In genomic region chr1:167617995-167618489, GRCm38 (mm10) we compare ENCODE assay signal across 9 mouse cellular contexts. TPM values are rescaled to one million over a fixed set of nuclear protein-coding genes. Genes with fewer than 3 reads are reported as not detected.
DNase-seq lines count a peak whose midpoint lies in the region; ATAC-seq and TF ChIP-seq lines count a peak whose summit lies in the region.
"Had no signal": no experiment of that assay in that cellular context is flagged by ENCODE, and none has a peak within 500 bp of the region (broad histone marks: within the 10 kb centered on the region; RNA-seq: fewer than 3 reads in every experiment).

No protein-coding gene starts in this region.

- H3K4me3 ChIP-seq in forebrain, embryonic 16.5 days (replicated peaks; ENCODE audit: low read length) = no peak overlapping the region
- no peak overlapping the region for H3K4me3 ChIP-seq in forebrain, embryonic 10.5 days
- peak overlapping the region; percentile 39 for H3K4me3 ChIP-seq in liver, adult 2 months (ENCODE audit: insufficient read depth, low read depth, low read length)
- H3K4me3 ChIP-seq: neural tube, embryonic 12.5 days had no signal

- no peak overlapping the region for H3K9ac ChIP-seq in forebrain, embryonic 16.5 days (replicated peaks; ENCODE audit: low read depth, low read length)
- H3K9ac ChIP-seq in liver, adult 2 months (ENCODE audit: low read depth, low read length) = peak overlapping the region; percentile 50
- H3K9ac ChIP-seq: neural tube, embryonic 12.5 days had no signal

- no peak overlapping the region for H3K27ac ChIP-seq in forebrain, embryonic 16.5 days (ENCODE audit: low read length)
- no peak overlapping the region for H3K27ac ChIP-seq in forebrain, embryonic 10.5 days
- peak overlapping the region; percentile 32 for H3K27ac ChIP-seq in liver, adult 2 months (replicated peaks; ENCODE audit: insufficient read depth, low read depth, low read length)
- H3K27ac ChIP-seq: neural tube, embryonic 12.5 days had no signal

- H3K79me2 ChIP-seq in liver, adult 2 months (ENCODE audit: control insufficient read depth, insufficient read depth, low read length) = no peaks in the 10 kb centered on the region; the same call in 1 of the 2 replicates

- no peak overlapping the region for H3K4me2 ChIP-seq in forebrain, embryonic 16.5 days (ENCODE audit: low read length)
- H3K4me2 ChIP-seq: neural tube, embryonic 12.5 days had no signal

- 0 out of 2 replicates have a peak, but pooled peaks have one; percentile 28 for ATAC-seq in forebrain, embryonic 16.5 days
- no peak for ATAC-seq in megakaryocyte progenitor cell, adult 5-6 weeks (replicated peaks; ENCODE audit: poor library complexity)

- H3K27me3 ChIP-seq in forebrain, embryonic 16.5 days (replicated peaks; ENCODE audit: control insufficient read depth, insufficient read depth, low read length) = no peaks in the 10 kb centered on the region
- no peaks in the 10 kb centered on the region for H3K27me3 ChIP-seq in forebrain, embryonic 10.5 days (ENCODE audit: poor library complexity, severe bottlenecking)
- H3K27me3 ChIP-seq in liver, adult 2 months (ENCODE audit: control insufficient read depth, insufficient read depth, low read length) = no peaks in the 10 kb centered on the region
- H3K27me3 ChIP-seq: neural tube, embryonic 12.5 days had no signal

- DNase-seq in forebrain, embryonic 10.5 days (ENCODE audit: extremely low spot score, low spot score) = no peak
- peak; percentile 12 for DNase-seq in adrenal gland, adult 8-10 months
- DNase-seq in heart, adult 9 months (ENCODE audit: low spot score in 2 of 2) = peak; percentile 76 to 81
- peak; percentile 98 for DNase-seq in liver, adult 2 months (ENCODE audit: extremely low read depth, low read depth, low spot score)
- DNase-seq in thymus, postnatal 10 days (ENCODE audit: low spot score in 2 of 2) = no peak
- no peak for DNase-seq in thymus, postnatal 14 days

- no peaks in the 10 kb centered on the region for H3K36me3 ChIP-seq in forebrain, embryonic 16.5 days (ENCODE audit: control insufficient read depth, insufficient read depth)
- H3K36me3 ChIP-seq in forebrain, embryonic 10.5 days (replicated peaks) = no peaks in the 10 kb centered on the region
- H3K36me3 ChIP-seq in liver, adult 2 months (ENCODE audit: control insufficient read depth, insufficient read depth, low read length) = no peaks in the 10 kb centered on the region
- H3K36me3 ChIP-seq: neural tube, embryonic 12.5 days had no signal

- peak; percentile 43 for TF ChIP-seq CTCF in liver, adult 2 months (IDR thresholded peaks at IDR 0.05; ENCODE audit: low read depth, low read length)

- H3K4me1 ChIP-seq in forebrain, embryonic 16.5 days (replicated peaks; ENCODE audit: control insufficient read depth, insufficient read depth, low read length) = no peaks in the 10 kb centered on the region
- H3K4me1 ChIP-seq in forebrain, embryonic 10.5 days = no peaks in the 10 kb centered on the region
- no peaks in the 10 kb centered on the region for H3K4me1 ChIP-seq in liver, adult 2 months (ENCODE audit: control insufficient read depth, insufficient read depth, low read length)
- H3K4me1 ChIP-seq: neural tube, embryonic 12.5 days had no signal

- TF ChIP-seq POLR2A in liver, adult 2 months (IDR thresholded peaks at IDR 0.05; ENCODE audit: extremely low read depth, insufficient read depth, low read length) = no peak

- WGBS in forebrain, embryonic 16.5 days = 81% methylated on average over 18 of the region's 18 CpGs
- WGBS in forebrain, embryonic 10.5 days = 82% methylated on average over 18 of the region's 18 CpGs
- 6% methylated on average over 18 of the region's 18 CpGs for WGBS in liver, adult 2 months

- no peaks in the 10 kb centered on the region for H3K9me3 ChIP-seq in forebrain, embryonic 16.5 days (ENCODE audit: control insufficient read depth, low read length)
- H3K9me3 ChIP-seq in forebrain, embryonic 10.5 days = no peaks in the 10 kb centered on the region
- H3K9me3 ChIP-seq: neural tube, embryonic 12.5 days had no signal

RNA-seq across cellular contexts. Expression of gene Rxrg, which starts 19.9 kb away (rescaled TPM):
- 40.5 and 61.1 TPM in 2 replicates for polyA plus RNA-seq in forebrain, embryonic 16.5 days (2015; fragmentation: Nextera tagmentation; extraction: Ambion mirVana)
- polyA plus RNA-seq in forebrain, embryonic 10.5 days (2016; fragmentation: Nextera tagmentation; extraction: Ambion mirVana) = 1.8 and 2.0 TPM in 2 replicates
- total RNA-seq in adrenal gland, adult 8-10 months (2022) = 1 to 10 TPM; 1.2 to 3.3 (median 3.0) TPM
- total RNA-seq in liver, adult 2 months (2014; rRNA removed) = 4.9 and 5.1 TPM in 2 replicates
- polyA plus RNA-seq in liver, adult 2 months (2012; rRNA removed) = 9.2 and 12.0 TPM in 2 replicates
- not detected in 2 replicates for total RNA-seq in megakaryocyte progenitor cell, adult 5-6 weeks (2015)
- total RNA-seq in megakaryocyte progenitor cell, adult 5-6 weeks (2017) = 0.10 TPM in 1 of 2 replicates, not detected in the other

Comparison
In these comparisons a context has a peak if more than half of its experiments do, and no peak if none do; other contexts are left out.
1. DNase-seq: peak in adrenal gland, adult 8-10 months (single experiment), heart, adult 9 months (2 of 2) and liver, adult 2 months (single experiment); none in forebrain, embryonic 10.5 days (single experiment), thymus, postnatal 10 days (0 of 2) and thymus, postnatal 14 days (single experiment).